Mouse (Mus musculus): ENCODE measurements around the gene Slc25a14.

DNA sequence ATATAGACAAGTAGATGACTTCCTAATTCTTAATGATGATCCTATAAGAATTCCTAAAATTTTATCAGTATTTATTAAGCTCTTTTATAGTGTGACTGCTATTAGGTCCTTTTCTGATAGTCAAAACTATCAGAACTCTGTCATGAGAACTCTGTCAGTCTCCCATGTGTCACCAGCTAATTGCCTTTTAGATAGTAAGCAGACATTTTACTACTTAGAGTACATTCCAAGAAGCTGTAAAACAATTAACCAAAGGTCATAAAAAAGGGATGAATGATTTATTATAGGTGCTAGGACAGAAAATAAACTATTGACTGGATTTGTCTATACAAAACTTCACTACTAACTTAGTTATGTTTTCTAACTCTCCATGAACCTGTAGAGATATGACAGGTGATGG is 39.9 kb upstream of the Slc25a14 start:
- TF ChIP-seq ZC3H11A (IDR thresholded peaks at IDR 0.05; ENCODE audit: borderline replicate concordance, low read depth, low read length) (no peak), CHD2 (IDR thresholded peaks at IDR 0.05; ENCODE audit: low read depth, low read length) (no peak), HCFC1 (IDR thresholded peaks at IDR 0.05; ENCODE audit: borderline replicate concordance, insufficient read depth, low read length) (no peak)
